Mouse (Mus musculus) olfactory bulb, adult 2 months (tissue): ENCODE results near the gene Srsf6. TPM values are rescaled to one million over a fixed set of nuclear protein-coding genes. Genes with fewer than 3 reads are reported as not detected.
"Not testable (repeated sequence)": the region's sequence is repeated elsewhere in the genome, so short reads cannot be mapped to it uniquely, and the experiment has no call there.

Source experiments
- H3K27ac ChIP-seq: fragments of 200-500 bp; 2 replicates; pipeline ENCODE4 v1.5.1; 2012; ENCODE audit warnings: low read depth, low read length; ENCODE audit not compliant: insufficient read depth
- H3K4me1 ChIP-seq: fragments of 200-500 bp; 2 replicates; pipeline ENCODE4 v1.6.1; 2012; ENCODE audit warnings: low read length; ENCODE audit not compliant: control insufficient read depth, insufficient read depth
- H3K4me3 ChIP-seq: fragments of 200-500 bp; 2 replicates; pipeline ENCODE4 v1.5.1; 2012; ENCODE audit warnings: mild to moderate bottlenecking, low read depth, low read length, moderate library complexity; ENCODE audit not compliant: insufficient read depth
- CTCF ChIP-seq: fragments of 200-500 bp; IDR thresholded peaks from 2 replicates; pipeline ENCODE4 v1.5.1; 2012; ENCODE audit warnings: low read depth, mild to moderate bottlenecking, low read length, moderate library complexity; ENCODE audit not compliant: insufficient read depth
- POLR2A ChIP-seq: fragments of 200-500 bp; IDR thresholded peaks from 2 replicates; pipeline ENCODE4 v1.6.1; 2012; ENCODE audit warnings: mild to moderate bottlenecking, low read depth, low read length, moderate library complexity; ENCODE audit not compliant: insufficient read depth
- WGBS: fragments of 180-500 bp; shearing (Covaris S2); methylation state at CpG from one replicate; pipeline ENCODE4 v1.1.7; 2018; 5-methylcytosine and 5-hydroxymethylcytosine counted together
- polyA plus RNA-seq: library from polyadenylated mRNA; stranded (reverse); fragments of >200 nt; gene quantifications from 2 replicates; pipeline ENCODE4 v1.2.4, GENCODE M21; 2012; ENCODE audit warnings: low replicate concordance; ENCODE audit not compliant: missing spikeins, insufficient read depth, insufficient read length

The Srsf6 gene
- 181 TPM in 1 of 2 replicates, not detected in the other for polyA plus RNA-seq

- peak within 1 kb of the TSS; percentile 81 for H3K4me3 ChIP-seq
- H3K4me1 ChIP-seq, result peaks cover 2% of the 10 kb centered on the region
- WGBS, result under 1% methylated on average over 67 of the region's 68 CpGs
- TF ChIP-seq CTCF (no peak), POLR2A (peak; percentile 100)
- H3K27ac ChIP-seq, result peak within 1 kb of the TSS; percentile 90
Observed at GRCm38 (mm10) chr2:162931123-162931673, at the start of gene Srsf6. Gene Srsf6, plus strand, starts transcription at chr2:162931528.

DNA sequence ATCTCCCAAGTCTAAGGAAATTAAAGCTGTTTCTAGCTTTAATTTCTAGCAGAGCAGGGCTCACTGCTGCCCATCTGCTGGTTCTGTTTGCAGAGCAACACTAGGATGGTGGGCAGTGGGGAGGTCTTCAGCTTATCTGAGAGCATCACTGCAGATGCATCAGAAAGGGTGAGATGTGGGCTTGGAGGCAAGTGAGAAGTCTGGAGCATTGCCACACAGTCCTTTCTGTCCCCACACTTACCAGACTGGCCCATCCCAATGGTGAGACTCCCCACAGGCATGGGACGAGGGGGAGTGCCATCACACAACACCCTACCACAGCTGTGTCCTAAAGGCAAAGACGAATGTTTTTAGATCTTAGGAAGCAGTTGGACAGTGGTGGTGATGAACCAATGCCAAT, 47.2 kb upstream of the Srsf6 start:
- H3K4me1 ChIP-seq, result peaks cover 5% of the 10 kb centered on the region
- TF ChIP-seq POLR2A, result no peak
- TF ChIP-seq CTCF, result no peak
- H3K4me3 ChIP-seq, result no peak overlapping the region
- H3K27ac ChIP-seq, result no peak overlapping the region
- WGBS, result 86% methylated on average over 2 of the region's 2 CpGs

GRCm38 (mm10) chr2:162887121-162887520, 44.2 kb upstream of the Srsf6 start:
- H3K27ac ChIP-seq, result no peak overlapping the region
- peaks cover 7% of the 10 kb centered on the region for H3K4me1 ChIP-seq
- TF ChIP-seq CTCF (no peak), POLR2A (no peak)
- no peak overlapping the region for H3K4me3 ChIP-seq
- WGBS, result 56% methylated on average over 5 of the region's 5 CpGs

GRCm38 (mm10) chr2:162888677-162889076, 42.7 kb upstream of the Srsf6 start:
- H3K4me3 ChIP-seq, result no peak overlapping the region
- no peak overlapping the region for H3K27ac ChIP-seq
- 67% methylated on average over 8 of the region's 8 CpGs for WGBS
- peaks cover 7% of the 10 kb centered on the region for H3K4me1 ChIP-seq
- TF ChIP-seq POLR2A, result no peak
- TF ChIP-seq CTCF, result no peak

- Histone ChIP-seq H3K4me1 (peaks cover 7% of the 10 kb centered on the region), H3K4me3 (no peak overlapping the region), H3K27ac (no peak overlapping the region)
- WGBS, result 84% methylated on average over 7 of the region's 7 CpGs
- TF ChIP-seq CTCF (no peak), POLR2A (no peak)
Observed at GRCm38 (mm10) chr2:162889191-162889590, 42.1 kb upstream of the Srsf6 start.

GRCm38 (mm10) chr2:162889731-162890130, 41.6 kb upstream of the Srsf6 start:
- Histone ChIP-seq H3K4me3 (no peak overlapping the region), H3K27ac (no peak overlapping the region), H3K4me1 (peaks cover 7% of the 10 kb centered on the region)
- 83% methylated on average over 12 of the region's 12 CpGs for WGBS
- TF ChIP-seq POLR2A, result no peak
- TF ChIP-seq CTCF, result no peak

GRCm38 (mm10) chr2:162892979-162893378, 38.3 kb upstream of the Srsf6 start:
- WGBS, result 89% methylated on average over 3 of the region's 3 CpGs
- not testable (repeated sequence) for H3K4me3 ChIP-seq, H3K4me1 ChIP-seq, H3K27ac ChIP-seq

DNA sequence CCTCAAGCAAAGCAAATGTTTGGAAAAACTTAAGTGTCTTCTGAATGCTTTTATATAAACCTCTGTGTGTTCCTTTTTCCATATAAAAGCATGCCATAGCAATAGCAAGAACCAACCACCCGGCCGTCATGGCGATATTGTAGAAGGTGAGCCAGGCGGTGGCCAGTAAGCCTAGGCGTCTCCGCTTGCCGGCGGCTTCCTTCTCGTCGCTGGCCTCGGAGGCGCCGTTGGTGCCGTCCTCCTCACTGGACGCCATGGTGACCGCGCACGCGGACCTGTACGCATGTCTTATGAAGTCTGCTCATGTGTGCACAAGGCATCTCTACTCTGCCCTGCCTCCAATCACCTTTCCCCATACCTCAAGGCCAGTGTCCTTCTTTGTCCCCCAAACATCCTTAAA, 32.1 kb upstream of the Srsf6 start:
- 88% methylated on average over 20 of the region's 20 CpGs for WGBS
- not testable (repeated sequence) for H3K4me3 ChIP-seq, H3K27ac ChIP-seq, H3K4me1 ChIP-seq

- no peak overlapping the region for H3K27ac ChIP-seq
- H3K4me1 ChIP-seq, result no peaks in the 10 kb centered on the region; the same call in 1 of the 2 replicates
- no peak overlapping the region for H3K4me3 ChIP-seq
- no peak for TF ChIP-seq POLR2A
- 82% methylated on average over 12 of the region's 12 CpGs for WGBS
Observed at GRCm38 (mm10) chr2:162899880-162900589, 31.3 kb upstream of the Srsf6 start.

GRCm38 (mm10) chr2:162900590-162900916, 30.8 kb upstream of the Srsf6 start:
- H3K4me1 ChIP-seq, result no peaks in the 10 kb centered on the region; the same call in 1 of the 2 replicates
- TF ChIP-seq POLR2A, result no peak
- no peak for TF ChIP-seq CTCF
- 61% methylated on average over 2 of the region's 2 CpGs for WGBS
- H3K4me3 ChIP-seq, result no peak overlapping the region
- no peak overlapping the region for H3K27ac ChIP-seq
